Mouse (Mus musculus): ENCODE measurements at regions not wholly inside any gene's neighbourhood (a gene's known extent, or its start where the extent isn't known, plus 50 kb on each side); places are given as distances from the start of the nearest gene placed in this dataset.
A peak's percentile ranks its signal among the peaks of the same experiment; 100 is the strongest.

GRCm38 (mm10) chr3:35099876-35100420, 449.7 kb downstream of the Sox2 start:
- TF ChIP-seq CTCF (IDR thresholded peaks at IDR 0.05) (no peak), EP300 (IDR thresholded peaks at IDR 0.05) (no peak)
- H3K27me3 ChIP-seq (replicated peaks; ENCODE audit: insufficient read depth, low read length), result no peaks in the 10 kb centered on the region
- no peak for DNase-seq (ENCODE audit: low spot score)
- 62% methylated on average over 10 of the region's 10 CpGs for WGBS
- no peak overlapping the region for H3K9ac ChIP-seq (replicated peaks; ENCODE audit: low read depth)
- H3K9me3 ChIP-seq (ENCODE audit: low read length), result no peaks in the 10 kb centered on the region
- no peaks in the 10 kb centered on the region for H3K4me1 ChIP-seq (ENCODE audit: insufficient read depth, low read depth, low read length)
- no peak for ATAC-seq
- no peak overlapping the region for H3K27ac ChIP-seq (ENCODE audit: low read length)
- no peak overlapping the region for H3K4me3 ChIP-seq (ENCODE audit: low read depth, low read length)
- no peaks in the 10 kb centered on the region for H3K36me3 ChIP-seq (ENCODE audit: insufficient read depth, low read length)
- no peak overlapping the region for H3K4me2 ChIP-seq (replicated peaks; ENCODE audit: low read depth, low read length)

GRCm38 (mm10) chr3:35101286-35101685, 451.1 kb downstream of the Sox2 start:
- no peak overlapping the region for H3K9ac ChIP-seq (replicated peaks; ENCODE audit: low read depth)
- H3K27ac ChIP-seq (ENCODE audit: low read length), result no peak overlapping the region
- no peaks in the 10 kb centered on the region for H3K4me1 ChIP-seq (ENCODE audit: insufficient read depth, low read depth, low read length)
- TF ChIP-seq EP300 (IDR thresholded peaks at IDR 0.05) (no peak), CTCF (IDR thresholded peaks at IDR 0.05) (no peak)
- no peaks in the 10 kb centered on the region for H3K9me3 ChIP-seq (ENCODE audit: low read length)
- DNase-seq (ENCODE audit: low spot score), result no peak
- no peaks in the 10 kb centered on the region for H3K36me3 ChIP-seq (ENCODE audit: insufficient read depth, low read length)
- ATAC-seq, result no peak
- no peaks in the 10 kb centered on the region for H3K27me3 ChIP-seq (replicated peaks; ENCODE audit: insufficient read depth, low read length)
- H3K4me3 ChIP-seq (ENCODE audit: low read depth, low read length), result no peak overlapping the region
- 42% methylated on average over 8 of the region's 8 CpGs for WGBS
- H3K4me2 ChIP-seq (replicated peaks; ENCODE audit: low read depth, low read length), result no peak overlapping the region

- Histone ChIP-seq H3K36me3 (ENCODE audit: insufficient read depth, low read length) (no peaks in the 10 kb centered on the region), H3K4me2 (replicated peaks; ENCODE audit: low read depth, low read length) (no peak overlapping the region), H3K27ac (ENCODE audit: low read length) (no peak overlapping the region), H3K9me3 (ENCODE audit: low read length) (no peaks in the 10 kb centered on the region), H3K4me3 (ENCODE audit: low read depth, low read length) (no peak overlapping the region), H3K4me1 (ENCODE audit: insufficient read depth, low read depth, low read length) (no peaks in the 10 kb centered on the region), H3K27me3 (replicated peaks; ENCODE audit: insufficient read depth, low read length) (no peaks in the 10 kb centered on the region), H3K9ac (replicated peaks; ENCODE audit: low read depth) (no peak overlapping the region)
- TF ChIP-seq CTCF (IDR thresholded peaks at IDR 0.05) (no peak), EP300 (IDR thresholded peaks at IDR 0.05) (no peak)
- WGBS, result 46% methylated on average over 5 of the region's 5 CpGs
- no peak for DNase-seq (ENCODE audit: low spot score)
- ATAC-seq, result no peak
Observed at GRCm38 (mm10) chr3:35101951-35102350, 451.7 kb downstream of the Sox2 start.

- no peaks in the 10 kb centered on the region for H3K9me3 ChIP-seq (ENCODE audit: low read length)
- WGBS, result 53% methylated on average over 13 of the region's 13 CpGs
Observed at GRCm38 (mm10) chr3:35102715-35103591, 452.7 kb downstream of the Sox2 start.

GRCm38 (mm10) chr3:35104884-35105283, 454.7 kb downstream of the Sox2 start:
- DNase-seq (ENCODE audit: low spot score) (no peak), ATAC-seq (no peak)
- no peak overlapping the region for H3K4me3 ChIP-seq (ENCODE audit: low read depth, low read length)
- H3K9me3 ChIP-seq (ENCODE audit: low read length), result no peaks in the 10 kb centered on the region
- 0 out of 2 replicates have a peak, but pooled peaks cover 3% of the 10 kb centered on the region for H3K27me3 ChIP-seq (replicated peaks; ENCODE audit: insufficient read depth, low read length)
- H3K4me1 ChIP-seq (ENCODE audit: insufficient read depth, low read depth, low read length), result no peaks in the 10 kb centered on the region
- no peak overlapping the region for H3K4me2 ChIP-seq (replicated peaks; ENCODE audit: low read depth, low read length)
- no peak overlapping the region for H3K27ac ChIP-seq (ENCODE audit: low read length)
- no peak overlapping the region for H3K9ac ChIP-seq (replicated peaks; ENCODE audit: low read depth)
- 66% methylated on average over 11 of the region's 11 CpGs for WGBS
- no peak for TF ChIP-seq CTCF (IDR thresholded peaks at IDR 0.05)
- no peak for TF ChIP-seq EP300 (IDR thresholded peaks at IDR 0.05)
- no peaks in the 10 kb centered on the region for H3K36me3 ChIP-seq (ENCODE audit: insufficient read depth, low read length)

More at GRCm38 (mm10) chr3:35102715-35103591, 452.7 kb downstream of the Sox2 start:
- Histone ChIP-seq H3K4me3 (ENCODE audit: low read depth, low read length) (no peak overlapping the region), H3K27ac (ENCODE audit: low read length) (no peak overlapping the region), H3K9ac (replicated peaks; ENCODE audit: low read depth) (no peak overlapping the region), H3K36me3 (ENCODE audit: insufficient read depth, low read length) (no peaks in the 10 kb centered on the region), H3K4me2 (replicated peaks; ENCODE audit: low read depth, low read length) (no peak overlapping the region), H3K4me1 (ENCODE audit: insufficient read depth, low read depth, low read length) (no peaks in the 10 kb centered on the region), H3K27me3 (replicated peaks; ENCODE audit: insufficient read depth, low read length) (no peaks in the 10 kb centered on the region)
- no peak for TF ChIP-seq EP300 (IDR thresholded peaks at IDR 0.05)
- peak; percentile 88 for TF ChIP-seq CTCF (IDR thresholded peaks at IDR 0.05)
- DNase-seq (ENCODE audit: low spot score) (peak; percentile 77), ATAC-seq (no peak)

GRCm38 (mm10) chr3:35106097-35106496, 455.9 kb downstream of the Sox2 start:
- Histone ChIP-seq H3K4me1 (ENCODE audit: insufficient read depth, low read depth, low read length) (no peaks in the 10 kb centered on the region), H3K36me3 (ENCODE audit: insufficient read depth, low read length) (no peaks in the 10 kb centered on the region), H3K9me3 (ENCODE audit: low read length) (no peaks in the 10 kb centered on the region), H3K9ac (replicated peaks; ENCODE audit: low read depth) (no peak overlapping the region), H3K27me3 (replicated peaks; ENCODE audit: insufficient read depth, low read length) (0 out of 2 replicates have a peak, but pooled peaks cover 3% of the 10 kb centered on the region), H3K4me3 (ENCODE audit: low read depth, low read length) (no peak overlapping the region), H3K27ac (ENCODE audit: low read length) (no peak overlapping the region), H3K4me2 (replicated peaks; ENCODE audit: low read depth, low read length) (no peak overlapping the region)
- TF ChIP-seq EP300 (IDR thresholded peaks at IDR 0.05) (no peak), CTCF (IDR thresholded peaks at IDR 0.05) (no peak)
- DNase-seq (ENCODE audit: low spot score) (no peak), ATAC-seq (no peak)
- 64% methylated on average over 7 of the region's 7 CpGs for WGBS

All from lung, postnatal 0 days (tissue).